In genomic region chr6:131385469-131385868, GRCm38 (mm10) we compare ENCODE assay signal across 12 mouse cellular contexts. TPM values are rescaled to one million over a fixed set of nuclear protein-coding genes. Genes with fewer than 3 reads are reported as not detected.
A peak's percentile ranks its signal among the peaks of the same experiment; 100 is the strongest.
DNase-seq lines count a peak whose midpoint lies in the region; ATAC-seq and TF ChIP-seq lines count a peak whose summit lies in the region.
"Had no signal": no experiment of that assay in that cellular context is flagged by ENCODE, and none has a peak within 500 bp of the region (broad histone marks: within the 10 kb centered on the region; RNA-seq: fewer than 3 reads in every experiment).

No protein-coding gene starts in this region.

- 82% methylated on average over 1 of the region's 1 CpGs for WGBS in embryonic facial prominence, embryonic 14.5 days
- 88% methylated on average over 1 of the region's 1 CpGs for WGBS in embryonic facial prominence, embryonic 10.5 days
- 98% methylated on average over 1 of the region's 1 CpGs for WGBS in kidney, adult 2 months
- WGBS in liver, embryonic 15.5 days (ENCODE audit: insufficient replicate concordance) = 81% methylated on average over 1 of the region's 1 CpGs

- no peak overlapping the region for H3K9ac ChIP-seq in embryonic facial prominence, embryonic 14.5 days (ENCODE audit: low read depth, low read length)
- peak overlapping the region; percentile 26 for H3K9ac ChIP-seq in liver, embryonic 15.5 days
- H3K9ac ChIP-seq: hindbrain, embryonic 15.5 days had no signal

- no peak for TF ChIP-seq CTCF in kidney, adult 2 months (conservative IDR thresholded peaks at IDR 0.05; ENCODE audit: insufficient read depth, insufficient read length, low read depth, low read length)
- no peak for TF ChIP-seq CTCF in E14TG2a.4 (conservative IDR thresholded peaks at IDR 0.05; ENCODE audit: low read length)

- H3K27me3 ChIP-seq in embryonic facial prominence, embryonic 14.5 days (replicated peaks; ENCODE audit: control insufficient read depth, insufficient read depth, low read length) = no peaks in the 10 kb centered on the region
- H3K27me3 ChIP-seq in embryonic facial prominence, embryonic 10.5 days (replicated peaks; ENCODE audit: low read depth, poor library complexity, severe bottlenecking) = peaks cover 8% of the 10 kb centered on the region; the same call in 1 of the 2 replicates
- no peaks in the 10 kb centered on the region for H3K27me3 ChIP-seq in kidney, adult 2 months (replicated peaks; ENCODE audit: control insufficient read depth, insufficient read depth, low read length)
- no peaks in the 10 kb centered on the region for H3K27me3 ChIP-seq in E14TG2a.4 (ENCODE audit: insufficient read depth, low read length)
- no peaks in the 10 kb centered on the region for H3K27me3 ChIP-seq in liver, embryonic 15.5 days
- H3K27me3 ChIP-seq: hindbrain, embryonic 15.5 days had no signal

- DNase-seq in embryonic facial prominence, embryonic 14.5 days (ENCODE audit: low spot score) = no peak
- no peak for DNase-seq in embryonic facial prominence, embryonic 10.5 days (ENCODE audit: low spot score)
- peak; percentile 23 for DNase-seq in kidney, adult 2 months
- DNase-seq in kidney, postnatal 36 days = no peak
- no peak for DNase-seq in layer of hippocampus, adult 9-11 months
- no peak for DNase-seq in thymus, postnatal 4 days
- DNase-seq: cerebellum, postnatal 14 days; thymus, postnatal 14 days had no signal

- no peak overlapping the region for H3K27ac ChIP-seq in embryonic facial prominence, embryonic 14.5 days (replicated peaks; ENCODE audit: low read depth, low read length)
- no peak overlapping the region for H3K27ac ChIP-seq in embryonic facial prominence, embryonic 10.5 days (replicated peaks)
- no peak overlapping the region for H3K27ac ChIP-seq in kidney, adult 2 months (ENCODE audit: insufficient read depth, low read depth, low read length)
- peak overlapping the region; percentile 63 for H3K27ac ChIP-seq in liver, embryonic 15.5 days (replicated peaks)
- H3K27ac ChIP-seq: hindbrain, embryonic 15.5 days had no signal

- H3K9me3 ChIP-seq in embryonic facial prominence, embryonic 14.5 days (ENCODE audit: control insufficient read depth, low read length) = no peaks in the 10 kb centered on the region
- no peaks in the 10 kb centered on the region for H3K9me3 ChIP-seq in embryonic facial prominence, embryonic 10.5 days
- H3K9me3 ChIP-seq in E14TG2a.4 (ENCODE audit: low read length) = 0 out of 2 replicates have a peak, but pooled peaks cover 5% of the 10 kb centered on the region
- no peaks in the 10 kb centered on the region for H3K9me3 ChIP-seq in liver, embryonic 15.5 days (replicated peaks)
- H3K9me3 ChIP-seq: hindbrain, embryonic 15.5 days had no signal

- 0 out of 2 replicates have a peak overlapping the region, but pooled peaks have one; percentile 1 for H3K4me2 ChIP-seq in embryonic facial prominence, embryonic 14.5 days (ENCODE audit: low read depth, low read length)
- peak overlapping the region; percentile 84 for H3K4me2 ChIP-seq in liver, embryonic 15.5 days

- H3K4me1 ChIP-seq in embryonic facial prominence, embryonic 14.5 days (ENCODE audit: control insufficient read depth, insufficient read depth, low read length) = peaks cover 23% of the 10 kb centered on the region
- peaks cover 44% of the 10 kb centered on the region for H3K4me1 ChIP-seq in embryonic facial prominence, embryonic 10.5 days
- no peaks in the 10 kb centered on the region for H3K4me1 ChIP-seq in kidney, adult 2 months (ENCODE audit: control insufficient read depth, insufficient read depth, low read length)
- peaks cover 73% of the 10 kb centered on the region for H3K4me1 ChIP-seq in E14TG2a.4 (replicated peaks; ENCODE audit: low read depth, low read length)
- peaks cover 55% of the 10 kb centered on the region for H3K4me1 ChIP-seq in liver, embryonic 15.5 days (replicated peaks)

- no peak for ATAC-seq in embryonic facial prominence, embryonic 14.5 days (ENCODE audit: low read depth)
- ATAC-seq in liver, embryonic 15.5 days (ENCODE audit: insufficient read depth) = no peak

- TF ChIP-seq POLR2A in kidney, adult 2 months (IDR thresholded peaks at IDR 0.05; ENCODE audit: low read depth, low read length) = no peak

- H3K36me3 ChIP-seq in embryonic facial prominence, embryonic 14.5 days (ENCODE audit: control insufficient read depth, insufficient read depth, low read length) = peaks cover 9% of the 10 kb centered on the region
- H3K36me3 ChIP-seq in embryonic facial prominence, embryonic 10.5 days (replicated peaks) = peaks cover 15% of the 10 kb centered on the region
- H3K36me3 ChIP-seq in kidney, adult 2 months (ENCODE audit: control insufficient read depth, insufficient read depth, low read length) = no peaks in the 10 kb centered on the region
- peaks cover 47% of the 10 kb centered on the region for H3K36me3 ChIP-seq in E14TG2a.4 (ENCODE audit: insufficient read depth, low read length)
- peaks cover 29% of the 10 kb centered on the region for H3K36me3 ChIP-seq in liver, embryonic 15.5 days (replicated peaks)
- H3K36me3 ChIP-seq: hindbrain, embryonic 15.5 days had no signal

- no peak overlapping the region for H3K4me3 ChIP-seq in embryonic facial prominence, embryonic 14.5 days (ENCODE audit: low read depth, low read length)
- no peak overlapping the region for H3K4me3 ChIP-seq in embryonic facial prominence, embryonic 10.5 days
- H3K4me3 ChIP-seq in kidney, adult 2 months (ENCODE audit: insufficient read depth, low read depth, low read length) = no peak overlapping the region
- H3K4me3 ChIP-seq in E14TG2a.4 (replicated peaks; ENCODE audit: low read length) = peak overlapping the region; percentile 89
- peak overlapping the region; percentile 95 for H3K4me3 ChIP-seq in liver, embryonic 15.5 days (replicated peaks)
- H3K4me3 ChIP-seq: hindbrain, embryonic 15.5 days had no signal

RNA-seq across cellular contexts. Expression of gene Ybx3, which starts 2.8 kb away (rescaled TPM):
- polyA plus RNA-seq in embryonic facial prominence, embryonic 14.5 days (2014; fragmentation: Nextera tagmentation; extraction: Ambion mirVana) = 67.8 and 90.2 TPM in 2 replicates
- 44.2 and 44.7 TPM in 2 replicates for polyA plus RNA-seq in embryonic facial prominence, embryonic 10.5 days (2016; fragmentation: Nextera tagmentation; extraction: Ambion mirVana)
- polyA plus RNA-seq in kidney, adult 2 months (2012; rRNA removed) = 38.5 and 38.7 TPM in 2 replicates
- 55.6 and 57.5 TPM in 2 replicates for polyA plus RNA-seq in liver, embryonic 15.5 days (2015; fragmentation: Nextera tagmentation; extraction: Ambion mirVana)

RNA-seq across cellular contexts. Expression of gene Styk1, which starts 32.1 kb away (rescaled TPM):
- polyA plus RNA-seq in embryonic facial prominence, embryonic 14.5 days (2014; fragmentation: Nextera tagmentation; extraction: Ambion mirVana) = 1.2 and 2.0 TPM in 2 replicates
- 0.56 and 0.67 TPM in 2 replicates for polyA plus RNA-seq in embryonic facial prominence, embryonic 10.5 days (2016; fragmentation: Nextera tagmentation; extraction: Ambion mirVana)
- polyA plus RNA-seq in kidney, adult 2 months (2012; rRNA removed) = 2.1 and 2.2 TPM in 2 replicates
- 0.89 and 0.90 TPM in 2 replicates for polyA plus RNA-seq in liver, embryonic 15.5 days (2015; fragmentation: Nextera tagmentation; extraction: Ambion mirVana)
- polyA plus RNA-seq: liver, adult 2 months had no signal

Comparison
In these comparisons a context has a peak if more than half of its experiments do, and no peak if none do; other contexts are left out.
1. H3K4me3 ChIP-seq: peak in E14TG2a.4 (single experiment) and liver, embryonic 15.5 days (single experiment); none in embryonic facial prominence, embryonic 14.5 days (single experiment), embryonic facial prominence, embryonic 10.5 days (single experiment) and kidney, adult 2 months (single experiment).